Mouse (Mus musculus): Measurements from ENCODE around the gene Smo.

The Smo gene

DNA sequence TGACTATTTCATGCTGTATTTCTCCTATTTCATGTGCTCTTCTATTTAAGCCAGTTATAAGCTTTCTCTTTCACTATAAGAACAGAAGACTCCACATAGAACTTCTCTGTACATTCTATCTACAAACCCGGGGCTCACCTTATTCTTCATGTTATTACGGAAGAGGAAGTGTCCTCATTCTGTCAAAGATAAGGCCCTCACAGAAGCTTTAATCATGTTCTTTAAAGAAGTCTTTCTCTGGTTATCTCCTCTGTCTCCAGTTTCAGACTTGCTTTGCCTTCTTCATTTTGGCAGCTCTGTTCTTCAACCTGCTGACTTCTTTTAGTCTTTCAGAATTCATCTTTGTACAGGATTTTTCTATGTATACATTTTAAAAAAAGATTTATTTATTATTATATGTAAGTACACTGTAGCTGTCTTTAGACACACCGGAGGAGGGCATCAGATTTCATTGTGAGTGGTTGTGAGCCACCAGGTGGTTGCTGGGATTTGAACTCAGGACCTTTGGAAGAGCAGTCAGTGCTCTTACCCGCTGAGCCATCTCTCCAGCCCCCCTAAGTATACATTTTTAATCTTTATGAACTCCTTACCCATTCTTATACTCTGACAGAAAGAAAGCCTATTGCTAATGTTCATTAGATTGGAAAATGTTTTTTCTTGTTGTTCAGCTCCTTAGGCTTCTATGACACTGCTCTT is 41.4 kb downstream of the Smo start:
- DNase-seq, result no peak

DNA sequence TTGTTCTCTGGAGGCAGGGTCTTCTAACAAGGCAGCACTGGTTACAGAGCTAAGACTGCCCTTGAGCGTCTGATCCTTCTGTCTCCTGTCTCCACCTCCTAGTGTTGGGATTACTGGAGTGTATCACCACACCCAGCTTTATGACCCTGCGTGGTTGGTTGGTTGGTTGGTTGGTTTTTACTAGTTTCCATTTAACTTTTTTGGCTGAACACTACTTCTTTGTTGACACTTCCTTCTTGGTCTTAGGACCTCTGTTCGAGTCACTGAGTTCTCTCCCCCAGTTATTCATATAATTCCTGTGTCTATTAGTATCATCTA is 41.9 kb downstream of the Smo start:
- DNase-seq, result no peak

DNA sequence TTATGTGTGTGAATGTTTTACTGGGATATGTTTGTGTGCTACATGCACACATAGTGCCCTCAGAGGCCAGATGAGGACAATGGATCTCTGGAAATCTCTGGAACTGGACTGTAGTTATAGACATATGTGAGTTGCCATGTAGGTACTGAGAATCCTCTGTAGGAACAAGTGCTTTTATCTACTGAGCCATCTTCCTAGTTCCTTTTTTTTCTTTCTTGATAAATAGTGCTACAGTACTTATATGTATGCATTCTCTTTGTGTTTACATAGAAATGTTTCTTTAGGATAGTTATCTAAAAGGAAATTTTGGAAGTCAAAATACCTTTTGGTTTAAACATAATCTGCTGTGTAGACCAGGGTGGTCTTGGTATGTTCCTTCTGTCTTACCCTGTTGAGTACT is 44.8 kb downstream of the Smo start:
- DNase-seq, result no peak

DNA sequence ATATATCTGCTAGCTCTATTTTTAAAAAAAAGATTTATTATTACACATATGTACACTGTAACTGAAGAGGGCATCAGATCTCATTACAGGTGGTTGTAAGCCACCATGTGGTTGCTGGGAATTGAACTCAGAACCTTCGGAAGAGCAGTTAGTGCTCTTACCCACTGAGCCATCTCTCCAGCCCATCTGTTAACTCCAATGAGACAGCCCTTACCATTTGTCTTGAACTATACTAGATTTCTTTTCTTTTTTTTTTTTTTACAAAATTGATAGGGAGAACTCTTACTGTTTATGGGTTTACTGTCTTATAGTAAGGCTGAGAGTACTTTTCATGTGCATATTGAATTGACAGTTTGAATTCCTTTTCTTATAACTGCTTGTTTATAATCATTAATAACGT is 45.3 kb downstream of the Smo start:
- no peak for DNase-seq

DNA sequence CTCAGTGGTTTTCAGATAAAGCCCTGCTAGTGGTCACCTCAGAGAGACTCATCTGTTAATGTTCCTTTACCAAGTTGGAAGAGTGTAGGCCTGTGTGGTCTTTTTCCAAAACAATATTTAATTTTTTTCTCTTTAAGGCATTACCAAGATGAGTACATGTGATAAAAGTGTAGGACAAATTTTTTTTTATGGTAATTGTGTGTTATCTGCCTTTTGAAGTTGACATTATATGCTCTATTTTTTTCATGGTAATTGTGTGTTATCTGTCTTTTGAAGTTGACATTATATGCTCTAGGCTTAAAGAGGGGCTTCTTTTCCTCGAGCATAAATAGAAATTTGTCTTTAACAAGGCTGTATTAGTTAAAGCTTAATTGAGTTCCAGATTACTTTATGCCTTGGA is 46.9 kb downstream of the Smo start:
- no peak for DNase-seq

DNA sequence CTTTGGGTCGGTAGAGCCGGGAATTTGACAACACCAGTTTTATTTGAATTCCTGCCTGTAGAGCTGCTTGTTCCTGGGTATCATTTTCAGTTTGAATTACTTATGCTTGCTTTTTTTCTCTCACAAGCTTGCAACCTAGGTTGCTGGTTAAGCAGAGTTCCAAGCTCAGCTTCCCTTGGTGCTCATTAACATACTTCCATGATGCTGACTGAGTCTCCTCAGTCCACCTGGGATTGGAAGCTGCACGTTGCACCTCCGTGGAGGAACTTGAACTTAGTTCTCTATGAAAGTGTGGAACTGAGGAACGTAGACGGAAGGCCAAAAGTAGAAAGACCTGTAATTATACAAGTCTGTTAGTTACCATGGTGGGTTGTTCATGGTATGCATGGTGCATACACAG is 48.7 kb downstream of the Smo start:
- no peak for DNase-seq

DNA sequence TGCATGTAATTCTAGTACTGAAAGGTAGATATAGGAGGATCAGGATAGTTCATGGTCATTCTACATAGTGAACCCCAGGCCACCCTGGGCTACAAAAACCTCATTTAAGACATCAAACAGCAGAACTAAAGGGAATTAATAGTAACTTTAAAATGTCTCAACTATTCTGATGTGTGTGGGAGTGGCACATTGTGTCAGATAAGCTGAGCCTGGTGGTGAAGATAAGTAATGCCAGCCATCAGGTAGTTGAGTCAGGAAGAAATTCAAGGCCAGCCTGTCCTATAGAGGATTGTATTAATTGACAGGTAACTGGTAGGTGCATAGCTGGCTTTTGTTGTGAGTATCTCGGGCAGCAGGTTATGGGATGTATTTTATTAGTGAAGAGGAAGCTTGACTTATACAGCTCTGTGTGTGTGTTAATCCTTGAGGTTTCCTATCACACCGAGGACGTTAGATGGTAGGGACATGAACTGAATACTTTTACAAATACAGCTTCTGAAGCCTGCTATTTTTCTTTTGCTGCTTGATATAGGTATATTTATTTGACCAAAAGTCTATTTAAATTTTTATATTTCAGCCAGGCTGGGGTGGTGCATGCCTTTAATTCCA is 49.2 kb downstream of the Smo start:
- DNase-seq, result no peak

DNA sequence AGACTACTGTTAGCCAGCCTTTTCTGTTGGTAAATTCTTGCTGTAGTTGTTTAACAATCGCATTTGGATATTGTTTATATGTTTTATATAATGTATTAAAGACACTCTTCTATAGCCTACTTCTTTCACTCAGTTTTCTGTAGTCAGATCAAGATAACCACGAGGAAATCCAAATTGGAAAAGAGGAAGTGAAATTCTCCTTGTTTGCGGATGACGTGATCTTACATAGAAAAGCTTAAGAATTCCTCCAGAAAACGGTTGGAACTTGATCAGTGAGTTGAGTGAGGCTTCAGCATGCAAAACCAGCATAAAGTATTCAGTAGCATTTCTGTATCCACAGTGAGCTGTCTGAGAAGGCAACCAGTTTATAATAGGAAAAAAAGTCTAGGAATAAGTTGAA is 50.5 kb downstream of the Smo start:
- DNase-seq, result no peak

DNA sequence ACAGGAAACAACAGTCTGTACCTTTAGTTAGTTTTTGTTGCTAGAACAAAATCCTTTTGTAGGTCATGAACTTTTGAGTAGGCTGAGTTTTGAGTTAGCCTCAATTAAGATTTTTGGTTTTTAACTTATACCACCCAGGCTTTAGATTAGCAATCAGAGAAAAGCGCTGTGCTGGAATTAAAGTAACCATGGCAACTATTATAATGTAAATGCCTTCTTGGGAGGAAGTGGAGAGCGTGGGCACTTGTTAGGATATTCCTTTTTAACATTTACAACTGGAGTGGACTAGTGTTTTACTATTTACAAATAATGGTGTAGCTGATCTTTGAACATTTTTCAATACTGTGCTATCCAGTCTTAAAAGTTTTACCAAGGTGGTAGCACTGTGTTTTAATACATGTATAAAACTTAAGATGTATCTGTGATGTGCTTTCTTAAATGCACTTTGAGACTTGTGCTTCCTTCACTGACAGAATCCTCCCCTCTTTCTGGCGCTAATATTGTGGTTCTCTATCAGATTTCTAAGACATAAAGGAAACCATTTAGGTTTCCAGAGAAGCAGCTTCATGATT is 53.6 kb downstream of the Smo start:
- no peak for DNase-seq

DNA sequence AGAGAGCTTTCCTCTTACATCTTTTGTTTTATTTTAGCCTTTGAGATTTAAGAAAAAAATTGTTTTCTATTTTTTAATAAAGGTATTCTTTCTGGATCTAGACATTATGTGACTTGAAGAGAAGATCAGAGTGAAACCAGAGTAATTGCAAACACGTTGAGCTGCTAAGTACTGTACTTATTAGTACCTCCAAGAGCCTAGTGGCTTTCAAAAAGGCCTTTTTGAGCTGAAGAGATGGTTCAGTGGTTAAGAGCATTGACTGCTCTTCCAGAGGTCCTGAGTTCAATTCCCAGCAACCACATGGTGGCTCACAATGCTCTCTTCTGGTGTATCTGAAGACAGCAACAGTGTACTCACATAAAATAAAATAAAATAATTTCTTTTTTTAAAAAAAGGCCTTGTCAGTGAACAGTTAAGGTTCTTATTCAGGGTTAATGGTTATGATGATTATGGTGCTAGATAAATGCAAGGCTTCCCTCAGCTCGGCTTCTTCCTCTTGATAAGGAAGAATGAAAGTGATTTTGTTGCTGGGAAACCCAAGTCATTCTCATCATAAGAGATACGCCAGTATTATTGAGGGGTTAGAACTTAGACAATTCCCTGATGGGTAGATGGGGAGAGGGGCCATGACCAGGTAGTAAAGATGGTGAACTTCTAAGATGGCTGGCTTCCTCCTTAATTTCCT is 54.9 kb downstream of the Smo start:
- DNase-seq, result no peak

DNA sequence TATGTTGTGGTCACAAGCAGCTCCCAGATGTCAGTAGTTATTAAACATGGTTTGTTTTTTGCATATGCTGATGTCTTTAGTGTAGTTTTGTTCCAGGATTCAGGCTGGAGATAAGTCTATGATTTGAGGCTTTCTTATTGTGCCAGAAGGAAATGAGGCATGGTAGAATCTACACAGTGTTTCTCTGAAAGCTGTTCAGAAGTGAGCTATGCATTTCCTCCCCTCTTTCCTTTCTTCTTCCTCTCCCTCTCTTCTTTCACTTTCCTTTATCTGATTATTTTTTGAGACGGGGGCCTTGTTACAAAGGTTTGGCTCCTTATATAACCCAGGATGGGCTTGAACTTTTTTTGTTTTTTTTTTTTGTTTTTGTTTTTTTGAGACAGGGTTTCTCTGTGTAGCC is 58.2 kb downstream of the Smo start:
- DNase-seq, result no peak

DNA sequence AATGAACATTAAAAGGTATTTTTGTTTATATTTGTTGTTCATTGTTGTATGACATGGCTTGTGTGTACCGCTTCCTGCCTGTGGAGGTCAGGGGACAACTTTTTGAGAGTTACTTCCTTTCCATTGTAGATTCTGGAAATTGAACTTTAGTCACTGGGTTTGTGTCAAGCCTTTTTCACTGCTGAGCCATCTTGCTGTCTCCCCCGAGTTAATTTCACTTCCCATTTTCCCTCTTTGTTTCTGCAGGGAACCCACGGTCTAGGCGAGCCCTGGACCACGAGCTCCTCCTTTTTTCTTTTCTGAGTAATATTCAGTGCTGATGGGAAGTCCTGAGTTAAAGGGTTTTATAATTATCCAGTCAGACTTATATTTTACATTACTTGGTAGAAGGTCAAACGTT is 59.3 kb downstream of the Smo start:
- no peak for DNase-seq

DNA sequence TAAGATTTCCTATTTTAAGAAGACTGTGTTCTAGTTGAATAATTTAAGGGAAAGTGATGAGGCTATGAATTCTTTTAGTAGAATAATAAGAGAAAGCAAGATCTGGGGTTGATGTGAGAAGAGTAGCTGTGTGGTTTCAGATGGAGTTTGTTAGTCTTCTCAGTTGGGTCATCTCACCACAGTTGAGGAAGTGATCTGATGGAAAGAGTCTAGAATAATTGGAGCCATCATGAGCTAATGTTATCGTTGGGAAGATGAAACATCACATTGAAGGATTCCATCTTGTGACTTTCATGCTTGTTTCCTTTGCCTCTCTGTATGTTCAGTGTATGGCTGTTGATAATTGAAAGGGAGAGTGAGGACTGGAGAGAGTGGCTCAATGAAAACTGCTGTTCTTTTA is 67.7 kb downstream of the Smo start:
- no peak for DNase-seq

DNA sequence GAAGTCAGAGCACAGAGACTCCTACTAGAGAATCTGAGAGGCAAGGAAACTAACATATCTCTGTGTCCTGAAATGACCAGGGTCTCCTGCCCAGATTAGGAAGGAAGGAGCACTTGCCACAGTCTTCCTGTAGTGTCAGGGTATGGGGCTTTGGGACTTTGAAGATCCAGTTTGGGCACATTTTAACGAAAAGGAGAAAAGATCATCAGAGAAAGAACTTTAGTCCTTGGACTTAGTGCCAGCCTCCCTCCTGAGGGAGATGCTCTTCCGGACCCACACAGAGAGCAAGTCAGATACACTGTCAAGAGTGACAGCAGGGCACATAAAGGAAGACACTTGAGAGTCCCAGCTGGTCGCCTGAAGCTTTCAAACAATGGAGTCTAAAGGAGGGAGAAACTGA is 68.7 kb downstream of the Smo start:
- DNase-seq, result no peak

DNA sequence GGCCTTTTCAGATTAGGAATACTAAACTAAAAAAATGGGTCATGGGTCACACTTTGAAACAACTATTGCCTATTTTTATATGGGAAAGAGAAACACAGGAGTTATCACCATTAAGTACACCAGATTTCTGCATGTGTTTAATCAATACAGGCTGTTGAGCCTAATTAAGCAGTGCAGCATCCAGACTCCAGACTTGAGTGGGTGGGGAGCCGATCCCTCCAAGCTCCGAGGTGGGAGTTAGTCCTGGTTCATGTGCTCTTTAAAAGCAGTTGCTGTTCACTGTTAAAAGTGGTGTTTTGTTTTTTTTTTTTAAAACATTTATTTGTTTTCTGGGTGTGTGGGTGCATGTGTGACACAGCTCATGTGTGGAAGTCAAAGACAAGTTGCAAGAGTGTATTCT is 70.1 kb downstream of the Smo start:
- DNase-seq, result no peak
